Mouse (Mus musculus) C2C12 (cell line): Measurements from ENCODE around the gene Trim41.

ENCODE experiments used
- CTCF ChIP-seq: IDR thresholded peaks from one replicate; pipeline ENCODE4 v1.5.1; 2011; ENCODE audit not compliant: control insufficient read depth, insufficient read depth, insufficient read length
- MAX ChIP-seq: IDR thresholded peaks from one replicate; pipeline ENCODE4 v1.6.1; 2011; ENCODE audit warnings: mild to moderate bottlenecking, control low read depth
- USF1 ChIP-seq: IDR thresholded peaks from one replicate; pipeline ENCODE4 v1.6.1; 2011; ENCODE audit warnings: low read depth, mild to moderate bottlenecking, control low read depth, moderate library complexity

DNA sequence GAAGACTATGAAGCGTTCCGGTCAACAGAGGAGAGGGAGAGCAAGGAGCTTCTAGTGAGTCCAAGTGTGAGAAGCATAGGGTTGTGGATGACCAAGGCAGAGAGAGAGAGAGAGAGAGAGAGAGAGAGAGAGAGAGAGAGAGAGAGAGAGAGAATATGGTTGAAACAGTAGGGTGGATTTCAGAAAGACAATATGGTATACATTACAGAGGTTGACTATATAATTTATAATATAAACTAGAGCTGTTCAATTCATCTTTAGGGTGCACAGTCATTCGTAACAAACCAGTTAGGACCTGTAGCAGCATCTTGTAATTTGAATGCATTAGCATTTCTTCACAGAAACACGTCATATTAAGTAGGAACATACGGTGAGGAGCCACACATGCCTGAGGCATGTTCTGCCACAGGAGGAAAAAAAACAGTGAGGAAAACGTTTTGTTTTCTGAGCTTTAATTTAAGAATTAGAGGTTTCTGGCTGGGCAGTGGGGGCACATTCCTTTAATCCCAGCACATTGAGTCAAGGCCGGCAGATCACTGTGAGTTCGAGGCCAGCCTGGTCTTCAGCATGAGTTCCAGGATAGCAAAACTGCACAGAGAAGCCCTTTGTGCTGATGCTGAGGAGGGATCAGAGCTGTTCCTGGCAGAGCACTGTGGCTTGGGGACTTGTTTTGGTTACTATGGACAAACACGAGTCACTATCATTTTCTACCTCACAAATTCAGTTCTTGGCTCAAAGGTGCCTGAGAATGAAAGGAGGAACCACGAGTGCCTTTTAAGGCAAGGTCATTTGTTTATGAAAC, 21.9 kb upstream of the Trim41 start:
- no peak for TF ChIP-seq CTCF
- TF ChIP-seq MAX = no peak
- no peak for TF ChIP-seq USF1
